Mouse (Mus musculus): ENCODE results near the gene Retreg1. TPM values are rescaled to one million over a fixed set of nuclear protein-coding genes. Genes with fewer than 3 reads are reported as not detected.

Gene Retreg1
- total and polyA plus RNA-seq, 3 experiments = 17.5 to 28.7 (median 19.0) TPM

- no peaks in the 10 kb centered on the region for H3K27me3 ChIP-seq (replicated peaks)
- peaks cover 0 to 4% of the 10 kb centered on the region in 2 experiments for H3K36me3 ChIP-seq (replicated peaks in 1 of 2; ENCODE audit: control insufficient read depth in 1 of 2, insufficient read depth in 1 of 2, low read length in 1 of 2)
- TF ChIP-seq ZC3H11A (IDR thresholded peaks at IDR 0.05; ENCODE audit: low read depth, low read length) (no peak), CTCF (conservative IDR thresholded peaks at IDR 0.05 in 1 of 2, IDR thresholded peaks at IDR 0.05 in 1 of 2; ENCODE audit: low read depth in 2 of 2, low read length in 2 of 2) (no peak), GABPA (IDR thresholded peaks at IDR 0.05; ENCODE audit: insufficient replicate concordance, low read depth, low read length) (no peak), MAFK (IDR thresholded peaks at IDR 0.05; ENCODE audit: insufficient replicate concordance, low read length) (no peak), ZNF384 (IDR thresholded peaks at IDR 0.05; ENCODE audit: low read depth, low read length) (no peak), MXI1 (IDR thresholded peaks at IDR 0.05; ENCODE audit: low read depth, low read length) (no peak)
- H3K9ac ChIP-seq (ENCODE audit: insufficient read depth, low read depth) = no peak overlapping the region
- in situ Hi-C loops (cut with MboI; ENCODE audit: low pct_ligation_motif_present, low pct_unique_long_range_greater_than_20kb, low sequenced_read_pairs) = no loop called here
- no peaks in the 10 kb centered on the region for H3K79me2 ChIP-seq (replicated peaks; ENCODE audit: control insufficient read depth, extremely low read depth, insufficient read depth, poor library complexity, severe bottlenecking)
- no peak overlapping the region for H3K4me3 ChIP-seq (replicated peaks in 1 of 3; ENCODE audit: low read depth in 2 of 3, low read length in 2 of 3, poor library complexity in 1 of 3)
- H3K27ac ChIP-seq (ENCODE audit: insufficient read depth, low read depth) = no peak overlapping the region
- no peak overlapping the region for H3K4me2 ChIP-seq (ENCODE audit: insufficient read depth, low read depth, poor library complexity, severe bottlenecking)
- DNase-seq (ENCODE audit: extremely low read depth) = no peak
- H3K4me1 ChIP-seq (ENCODE audit: control insufficient read depth in 1 of 2, insufficient read depth in 2 of 2) = peaks cover 11 to 75% of the 10 kb centered on the region in 2 experiments
- no peaks in the 10 kb centered on the region for H3K9me3 ChIP-seq (replicated peaks; ENCODE audit: low read length)
- dilution Hi-C loops (cut with MboI; ENCODE audit: extremely low pct_ligation_motif_present, extremely low pct_unique_long_range_greater_than_20kb, low sequenced_read_pairs) = no loop called here
Measured at GRCm38 (mm10) chr15:25914160-25914559, 71.2 kb downstream of the Retreg1 start.

- Histone ChIP-seq H3K4me3 (replicated peaks in 1 of 3; ENCODE audit: low read depth in 2 of 3, low read length in 2 of 3, poor library complexity in 1 of 3) (no peak overlapping the region), H3K36me3 (replicated peaks in 1 of 2; ENCODE audit: control insufficient read depth in 1 of 2, insufficient read depth in 1 of 2, low read length in 1 of 2) (peaks cover 0 to 4% of the 10 kb centered on the region in 2 experiments), H3K27ac (ENCODE audit: insufficient read depth, low read depth) (no peak overlapping the region), H3K9me3 (replicated peaks; ENCODE audit: low read length) (no peaks in the 10 kb centered on the region), H3K79me2 (replicated peaks; ENCODE audit: control insufficient read depth, extremely low read depth, insufficient read depth, poor library complexity, severe bottlenecking) (no peaks in the 10 kb centered on the region), H3K4me2 (ENCODE audit: insufficient read depth, low read depth, poor library complexity, severe bottlenecking) (no peak overlapping the region), H3K27me3 (replicated peaks) (no peaks in the 10 kb centered on the region), H3K9ac (ENCODE audit: insufficient read depth, low read depth) (no peak overlapping the region), H3K4me1 (ENCODE audit: control insufficient read depth in 1 of 2, insufficient read depth in 2 of 2) (peaks cover 10 to 74% of the 10 kb centered on the region in 2 experiments)
- TF ChIP-seq MXI1 (IDR thresholded peaks at IDR 0.05; ENCODE audit: low read depth, low read length) (no peak), E2F4 (IDR thresholded peaks at IDR 0.05; ENCODE audit: insufficient replicate concordance, low read depth, low read length) (no peak), EP300 (IDR thresholded peaks at IDR 0.05; ENCODE audit: low read length) (no peak), BHLHE40 (IDR thresholded peaks at IDR 0.05; ENCODE audit: low read depth, low read length) (no peak), IRF4 (IDR thresholded peaks at IDR 0.05; ENCODE audit: low read depth, low read length) (no peak), PAX5 (IDR thresholded peaks at IDR 0.05; ENCODE audit: low read length) (no peak), TCF12 (IDR thresholded peaks at IDR 0.05; ENCODE audit: low read depth, low read length) (no peak), MAZ (IDR thresholded peaks at IDR 0.05; ENCODE audit: low read depth, low read length) (no peak), TBP (conservative IDR thresholded peaks at IDR 0.05; ENCODE audit: low read depth, low read length) (no peak), MEF2A (IDR thresholded peaks at IDR 0.05; ENCODE audit: borderline replicate concordance, low read depth, low read length) (no peak), KAT2A (IDR thresholded peaks at IDR 0.05; ENCODE audit: insufficient replicate concordance, low read length) (no peak), POLR2AphosphoS2 (IDR thresholded peaks at IDR 0.05; ENCODE audit: low read depth, low read length) (no peak), NELFE (IDR thresholded peaks at IDR 0.05; ENCODE audit: low read depth, low read length) (no peak), RAD21 (IDR thresholded peaks at IDR 0.05; ENCODE audit: low read depth, low read length) (no peak), ZMIZ1 (IDR thresholded peaks at IDR 0.05; ENCODE audit: low read depth, low read length) (no peak)
- dilution Hi-C loops (cut with MboI; ENCODE audit: extremely low pct_ligation_motif_present, extremely low pct_unique_long_range_greater_than_20kb, low sequenced_read_pairs) (no loop called here), in situ Hi-C loops (cut with MboI; ENCODE audit: low pct_ligation_motif_present, low pct_unique_long_range_greater_than_20kb, low sequenced_read_pairs) (no loop called here)
- DNase-seq (ENCODE audit: extremely low read depth) = no peak
Measured at GRCm38 (mm10) chr15:25915013-25915412, 72.0 kb downstream of the Retreg1 start.
